ENCODE assay signal across 8 mouse cellular contexts in genomic region chr15:59263433-59264328, GRCm38 (mm10).
A peak's percentile ranks its signal among the peaks of the same experiment; 100 is the strongest.
DNase-seq lines count a peak whose midpoint lies in the region; ATAC-seq and TF ChIP-seq lines count a peak whose summit lies in the region.
"Had no signal": no experiment of that assay in that cellular context is flagged by ENCODE, and none has a peak within 500 bp of the region (broad histone marks: within the 10 kb centered on the region; RNA-seq: fewer than 3 reads in every experiment).

No protein-coding gene starts in this region.

- no peak for TF ChIP-seq CTCF in embryonic fibroblast, embryonic 13.5 days (IDR thresholded peaks at IDR 0.05; ENCODE audit: borderline replicate concordance, insufficient read depth, low read length)

- ATAC-seq in intestine, embryonic 15.5 days, result peak; percentile 74

- DNase-seq in 3T3-L1 (ENCODE audit: low read depth, low spot score), result peak; percentile 89
- DNase-seq in CD4-positive, CD25-positive, alpha-beta regulatory T cell, adult 2 months (ENCODE audit: low read depth, low spot score), result peak; percentile 81
- peak; percentile 77 for DNase-seq in lung, postnatal 25 days (ENCODE audit: low spot score)
- peak; percentile 66 to 71 for DNase-seq in thymus, postnatal 36 days
- no peak for DNase-seq in embryo, embryonic 10 days (ENCODE audit: low spot score)

- 47% methylated on average over 13 of the region's 13 CpGs for WGBS in intestine, embryonic 15.5 days

- H3K27ac ChIP-seq in embryonic fibroblast, embryonic 13.5 days (ENCODE audit: insufficient read depth, low read length), result peak overlapping the region; percentile 27; the same call in 1 of the 2 replicates
- 0 out of 2 replicates have a peak overlapping the region, but pooled peaks have one; percentile 27 for H3K27ac ChIP-seq in intestine, embryonic 15.5 days

- H3K9ac ChIP-seq in intestine, embryonic 15.5 days, result no peak overlapping the region

- no peaks in the 10 kb centered on the region for H3K9me3 ChIP-seq in intestine, embryonic 15.5 days

- H3K4me3 ChIP-seq in embryonic fibroblast, embryonic 13.5 days (ENCODE audit: insufficient read depth, low read length), result no peak overlapping the region
- no peak overlapping the region for H3K4me3 ChIP-seq in intestine, embryonic 15.5 days (replicated peaks)
- H3K4me3 ChIP-seq: erythroblast, embryonic 14.5 days had no signal

- no peak for TF ChIP-seq POLR2A in embryonic fibroblast, embryonic 13.5 days (IDR thresholded peaks at IDR 0.05; ENCODE audit: low read depth, low read length)

- no peaks in the 10 kb centered on the region for H3K27me3 ChIP-seq in intestine, embryonic 15.5 days (replicated peaks)

- H3K36me3 ChIP-seq in intestine, embryonic 15.5 days, result no peaks in the 10 kb centered on the region

- H3K4me2 ChIP-seq in intestine, embryonic 15.5 days (replicated peaks), result peak overlapping the region; percentile 17; the same call in 1 of the 2 replicates

- no peaks in the 10 kb centered on the region for H3K4me1 ChIP-seq in embryonic fibroblast, embryonic 13.5 days (ENCODE audit: control insufficient read depth, insufficient read depth, low read length)
- peaks cover 9% of the 10 kb centered on the region; the same call in 1 of the 2 replicates for H3K4me1 ChIP-seq in intestine, embryonic 15.5 days (replicated peaks)
